In the genomic region with DNA sequence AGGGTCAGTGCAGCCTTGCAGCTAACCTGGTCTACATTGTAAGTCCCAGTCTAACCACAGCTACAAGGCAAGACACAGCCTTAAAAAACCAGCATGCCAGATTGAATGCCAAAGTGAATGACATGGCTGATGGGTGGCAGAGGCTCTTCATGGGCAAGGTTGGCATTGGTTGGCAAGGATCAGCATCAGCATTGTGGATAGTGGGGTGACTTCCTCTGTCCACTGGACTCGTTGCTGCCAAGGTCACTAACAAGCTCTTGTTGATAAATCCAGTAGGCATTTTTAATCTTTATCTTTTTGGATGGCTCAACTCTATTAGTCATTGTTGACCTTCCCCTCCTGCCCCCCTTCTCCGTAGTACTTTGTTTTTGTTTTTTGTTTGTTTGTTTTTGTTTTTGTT, we compare ENCODE assay signal across 20 mouse cellular contexts. TPM values are rescaled to one million over a fixed set of nuclear protein-coding genes. Genes with fewer than 3 reads are reported as not detected.
DNase-seq lines count a peak whose midpoint lies in the region; TF ChIP-seq lines count a peak whose summit lies in the region.
"Had no signal": no experiment of that assay in that cellular context is flagged by ENCODE, and none has a peak within 500 bp of the region (broad histone marks: within the 10 kb centered on the region; RNA-seq: fewer than 3 reads in every experiment).

No protein-coding gene starts in this region.

- peak; percentile 94 for DNase-seq in heart, adult 11 months
- no peak for DNase-seq in heart, embryonic 10.5 days (ENCODE audit: low spot score)
- DNase-seq in layer of hippocampus, adult 2 months (ENCODE audit: low spot score in 2 of 2), result no peak
- DNase-seq in layer of hippocampus, adult 9-11 months, result no peak
- no peak for DNase-seq in testis, postnatal 10 days (ENCODE audit: low spot score)
- DNase-seq in urinary bladder, adult 18-20 months (ENCODE audit: low spot score in 2 of 2), result no peak
- DNase-seq: cerebellum, adult 9-11 months; cerebellum, postnatal 36 days; gastrocnemius, postnatal 10 days; heart, postnatal 4 days had no signal

- H3K27me3 ChIP-seq in heart, embryonic 10.5 days (ENCODE audit: insufficient read depth, poor library complexity, severe bottlenecking), result no peaks in the 10 kb centered on the region
- no peaks in the 10 kb centered on the region for H3K27me3 ChIP-seq in testis, adult 2 months (ENCODE audit: control insufficient read depth, insufficient read depth, low read length)
- H3K27me3 ChIP-seq: embryonic facial prominence, embryonic 13.5 days; forebrain, embryonic 12.5 days; hindbrain, embryonic 12.5 days had no signal

- WGBS in heart, embryonic 10.5 days, result 74% methylated on average over 2 of the region's 2 CpGs

- peaks cover 62% of the 10 kb centered on the region for H3K4me1 ChIP-seq in heart, embryonic 10.5 days
- no peaks in the 10 kb centered on the region; the same call in 1 of the 2 replicates for H3K4me1 ChIP-seq in testis, adult 2 months (ENCODE audit: control insufficient read depth, insufficient read depth, low read length)
- H3K4me1 ChIP-seq: embryonic facial prominence, embryonic 13.5 days; forebrain, embryonic 12.5 days; hindbrain, embryonic 12.5 days had no signal

- H3K36me3 ChIP-seq in heart, embryonic 10.5 days, result peaks cover 51% of the 10 kb centered on the region
- peaks cover 4% of the 10 kb centered on the region for H3K36me3 ChIP-seq in testis, adult 2 months (ENCODE audit: control insufficient read depth, insufficient read depth, low read length)

- H3K27ac ChIP-seq in heart, embryonic 10.5 days, result no peak overlapping the region
- peak overlapping the region; percentile 16; the same call in 1 of the 2 replicates for H3K27ac ChIP-seq in layer of hippocampus, adult 2 months
- H3K27ac ChIP-seq in testis, adult 2 months (ENCODE audit: control insufficient read depth, insufficient read depth, low read depth, low read length), result peak overlapping the region; percentile 34
- H3K27ac ChIP-seq: embryonic facial prominence, embryonic 13.5 days; forebrain, embryonic 12.5 days; hindbrain, embryonic 12.5 days had no signal

- TF ChIP-seq CTCF in layer of hippocampus, adult 2 months (conservative IDR thresholded peaks at IDR 0.05), result no peak
- TF ChIP-seq CTCF in testis, adult 2 months (IDR thresholded peaks at IDR 0.05; ENCODE audit: control insufficient read depth, insufficient read depth, insufficient replicate concordance, low read depth, low read length), result no peak

- no peaks in the 10 kb centered on the region for H3K9me3 ChIP-seq in heart, embryonic 10.5 days
- H3K9me3 ChIP-seq: embryonic facial prominence, embryonic 13.5 days; forebrain, embryonic 12.5 days; hindbrain, embryonic 12.5 days had no signal

- TF ChIP-seq POLR2A in testis, adult 2 months (IDR thresholded peaks at IDR 0.05; ENCODE audit: control insufficient read depth, low read depth, low read length), result no peak

- H3K4me3 ChIP-seq in heart, embryonic 10.5 days, result no peak overlapping the region
- no peak overlapping the region for H3K4me3 ChIP-seq in layer of hippocampus, adult 2 months
- no peak overlapping the region for H3K4me3 ChIP-seq in testis, adult 2 months (ENCODE audit: control insufficient read depth, low read depth, low read length)
- H3K4me3 ChIP-seq: embryonic facial prominence, embryonic 13.5 days; forebrain, embryonic 12.5 days; hindbrain, embryonic 12.5 days had no signal

RNA-seq across cellular contexts. Expression of gene Apoa1, which starts 28.8 kb away (rescaled TPM):
- polyA plus RNA-seq in heart, embryonic 10.5 days (2016; fragmentation: Nextera tagmentation; extraction: Ambion mirVana), result 4.3 and 124 TPM in 2 replicates
- not detected for total RNA-seq in layer of hippocampus, adult 2 months (2021)
- 0.37 and 1.3 TPM in 2 replicates for polyA plus RNA-seq in testis, adult 2 months (2012; rRNA removed)
- polyA plus RNA-seq: inflammation-experienced regulatory T-cells, adult 6 months had no signal

RNA-seq across cellular contexts. Expression of gene Apoc3, which starts 35.8 kb away (rescaled TPM):
- polyA plus RNA-seq in heart, embryonic 10.5 days (2016; fragmentation: Nextera tagmentation; extraction: Ambion mirVana), result not detected in 2 replicates
- 1 to 10 TPM in 1 of 2 experiments, not detected in 1; 1.0 TPM for total RNA-seq in layer of hippocampus, adult 2 months (2021)
- polyA plus RNA-seq in testis, adult 2 months (2012; rRNA removed), result 0.35 TPM in 1 of 2 replicates, not detected in the other
- total RNA-seq: ES-E14; gastrocnemius, postnatal 10 days; gastrocnemius, postnatal 4 days; heart, postnatal 4 days had no signal
- polyA plus RNA-seq: embryonic facial prominence, embryonic 13.5 days; forebrain, embryonic 12.5 days; forebrain, embryonic 16.5 days; heart, embryonic 14.5 days; hindbrain, embryonic 12.5 days; hindbrain, embryonic 16.5 days; inflammation-experienced regulatory T-cells, adult 6 months had no signal

RNA-seq across cellular contexts. Expression of gene Apoa4, which starts 40.9 kb away (rescaled TPM):
- polyA plus RNA-seq in heart, embryonic 10.5 days (2016; fragmentation: Nextera tagmentation; extraction: Ambion mirVana), result 0.07 and 1.2 TPM in 2 replicates
- not detected for total RNA-seq in layer of hippocampus, adult 2 months (2021)
- 0.15 and 0.59 TPM in 2 replicates for polyA plus RNA-seq in testis, adult 2 months (2012; rRNA removed)
- total RNA-seq: ES-E14; gastrocnemius, postnatal 10 days; heart, postnatal 4 days had no signal
- polyA plus RNA-seq: embryonic facial prominence, embryonic 13.5 days; forebrain, embryonic 12.5 days; forebrain, embryonic 16.5 days; heart, embryonic 14.5 days; hindbrain, embryonic 12.5 days; hindbrain, embryonic 16.5 days; inflammation-experienced regulatory T-cells, adult 6 months had no signal
